ENCODE assay signal across 29 mouse cellular contexts in genomic region chr1:136966728-136967386, GRCm38 (mm10). TPM values are rescaled to one million over a fixed set of nuclear protein-coding genes. Genes with fewer than 3 reads are reported as not detected.
DNase-seq lines count a peak whose midpoint lies in the region; ATAC-seq and TF ChIP-seq lines count a peak whose summit lies in the region.
"Had no signal": no experiment of that assay in that cellular context is flagged by ENCODE, and none has a peak within 500 bp of the region (broad histone marks: within the 10 kb centered on the region; RNA-seq: fewer than 3 reads in every experiment).

No protein-coding gene starts in this region.

- TF ChIP-seq POLR2A in liver, adult 2 months (IDR thresholded peaks at IDR 0.05; ENCODE audit: extremely low read depth, insufficient read depth, low read length), result no peak

- peak overlapping the region; percentile 49 for H3K4me3 ChIP-seq in liver, adult 2 months (ENCODE audit: insufficient read depth, low read depth, low read length)
- no peak overlapping the region for H3K4me3 ChIP-seq in liver, embryonic 12.5 days
- no peak overlapping the region for H3K4me3 ChIP-seq in intestine, embryonic 14.5 days (ENCODE audit: low read depth, low read length)
- no peak overlapping the region; the same call in 1 of the 2 replicates for H3K4me3 ChIP-seq in intestine, embryonic 16.5 days (ENCODE audit: low read length)
- no peak overlapping the region for H3K4me3 ChIP-seq in hindbrain, embryonic 11.5 days (ENCODE audit: low read depth, low read length)
- H3K4me3 ChIP-seq: embryonic facial prominence, embryonic 15.5 days; gastrocnemius, adult 2 months; heart, embryonic 15.5 days; limb, embryonic 10.5 days; liver, embryonic 13.5 days; midbrain, embryonic 15.5 days; myocyte; neural tube, embryonic 13.5 days had no signal

- peak; percentile 98 for DNase-seq in liver, adult 2 months (ENCODE audit: extremely low read depth, low read depth, low spot score)
- DNase-seq in intestine, embryonic 14.5 days (ENCODE audit: low spot score), result no peak
- peak; percentile 15 for DNase-seq in kidney, postnatal 14 days
- DNase-seq in left cerebral cortex, adult 8-10 months (ENCODE audit: low spot score in 2 of 2), result no peak
- no peak for DNase-seq in hindbrain, embryonic 11.5 days (ENCODE audit: low spot score)
- DNase-seq: adrenal gland, postnatal 10 days; cerebellum, adult 8-10 months; gastrocnemius, adult 2 months; heart, postnatal 4 days; layer of hippocampus, adult 9-11 months; liver, embryonic 13.5 days; lung, postnatal 4 days; retina, postnatal 1 day; right cerebral cortex, postnatal 25 days; spleen, adult 18-20 months; thymus, postnatal 25 days had no signal

- TF ChIP-seq CTCF in liver, adult 2 months (IDR thresholded peaks at IDR 0.05; ENCODE audit: low read depth, low read length), result no peak

- H3K9ac ChIP-seq in liver, adult 2 months (ENCODE audit: low read depth, low read length), result peak overlapping the region; percentile 65
- no peak overlapping the region for H3K9ac ChIP-seq in liver, embryonic 12.5 days
- H3K9ac ChIP-seq in intestine, embryonic 14.5 days (ENCODE audit: low read length), result no peak overlapping the region
- no peak overlapping the region for H3K9ac ChIP-seq in intestine, embryonic 16.5 days (ENCODE audit: low read depth, low read length)
- no peak overlapping the region for H3K9ac ChIP-seq in hindbrain, embryonic 11.5 days (ENCODE audit: low read depth, low read length)
- H3K9ac ChIP-seq: embryonic facial prominence, embryonic 15.5 days; heart, embryonic 15.5 days; liver, embryonic 13.5 days; midbrain, embryonic 15.5 days; neural tube, embryonic 13.5 days had no signal

- peaks cover 11% of the 10 kb centered on the region for H3K4me1 ChIP-seq in liver, adult 2 months (ENCODE audit: control insufficient read depth, insufficient read depth, low read length)
- no peaks in the 10 kb centered on the region for H3K4me1 ChIP-seq in liver, embryonic 12.5 days
- H3K4me1 ChIP-seq in intestine, embryonic 14.5 days (replicated peaks; ENCODE audit: control insufficient read depth, insufficient read depth, low read length), result no peaks in the 10 kb centered on the region
- peaks cover 9% of the 10 kb centered on the region for H3K4me1 ChIP-seq in intestine, embryonic 16.5 days (ENCODE audit: control insufficient read depth, insufficient read depth, low read length)
- H3K4me1 ChIP-seq in hindbrain, embryonic 11.5 days (replicated peaks; ENCODE audit: control insufficient read depth, insufficient read depth, low read length), result no peaks in the 10 kb centered on the region
- H3K4me1 ChIP-seq: embryonic facial prominence, embryonic 15.5 days; heart, embryonic 15.5 days; limb, embryonic 10.5 days; liver, embryonic 13.5 days; midbrain, embryonic 15.5 days; neural tube, embryonic 13.5 days had no signal

- ATAC-seq in liver, embryonic 12.5 days, result no peak
- ATAC-seq in intestine, embryonic 14.5 days (replicated peaks; ENCODE audit: low FRiP score, low TSS enrichment, low read depth), result no peak
- ATAC-seq in intestine, embryonic 16.5 days, result peak; percentile 80
- no peak for ATAC-seq in hindbrain, embryonic 11.5 days (ENCODE audit: low FRiP score)
- ATAC-seq: activated CD4-positive, CD25-positive, alpha-beta regulatory T cell, adult 4 months; forebrain, embryonic 14.5 days; hindbrain, embryonic 16.5 days; midbrain, embryonic 15.5 days had no signal

- H3K9me3 ChIP-seq in liver, embryonic 12.5 days (replicated peaks), result no peaks in the 10 kb centered on the region
- no peaks in the 10 kb centered on the region for H3K9me3 ChIP-seq in intestine, embryonic 14.5 days (ENCODE audit: control insufficient read depth, low read length)
- H3K9me3 ChIP-seq in intestine, embryonic 16.5 days (ENCODE audit: control insufficient read depth, low read length), result no peaks in the 10 kb centered on the region
- H3K9me3 ChIP-seq in hindbrain, embryonic 11.5 days (ENCODE audit: control insufficient read depth, low read length), result no peaks in the 10 kb centered on the region
- H3K9me3 ChIP-seq: embryonic facial prominence, embryonic 15.5 days; heart, embryonic 15.5 days; limb, embryonic 10.5 days; liver, embryonic 13.5 days; midbrain, embryonic 15.5 days; neural tube, embryonic 13.5 days had no signal

- H3K36me3 ChIP-seq in liver, adult 2 months (ENCODE audit: control insufficient read depth, insufficient read depth, low read length), result no peaks in the 10 kb centered on the region
- no peaks in the 10 kb centered on the region for H3K36me3 ChIP-seq in liver, embryonic 12.5 days
- no peaks in the 10 kb centered on the region for H3K36me3 ChIP-seq in intestine, embryonic 14.5 days (ENCODE audit: control insufficient read depth, insufficient read depth, low read length)
- H3K36me3 ChIP-seq in intestine, embryonic 16.5 days (ENCODE audit: control insufficient read depth, insufficient read depth, low read length), result no peaks in the 10 kb centered on the region
- H3K36me3 ChIP-seq in hindbrain, embryonic 11.5 days (ENCODE audit: control insufficient read depth, insufficient read depth, low read length), result no peaks in the 10 kb centered on the region
- H3K36me3 ChIP-seq: embryonic facial prominence, embryonic 15.5 days; heart, embryonic 15.5 days; limb, embryonic 10.5 days; liver, embryonic 13.5 days; midbrain, embryonic 15.5 days; neural tube, embryonic 13.5 days had no signal

- peak overlapping the region; percentile 83 for H3K27ac ChIP-seq in liver, adult 2 months (replicated peaks; ENCODE audit: insufficient read depth, low read depth, low read length)
- no peak overlapping the region for H3K27ac ChIP-seq in liver, embryonic 12.5 days
- no peak overlapping the region for H3K27ac ChIP-seq in intestine, embryonic 14.5 days (ENCODE audit: low read depth)
- peak overlapping the region; percentile 69 for H3K27ac ChIP-seq in intestine, embryonic 16.5 days (ENCODE audit: low read length)
- H3K27ac ChIP-seq in hindbrain, embryonic 11.5 days (ENCODE audit: low read depth, low read length), result no peak overlapping the region
- H3K27ac ChIP-seq: embryonic facial prominence, embryonic 15.5 days; gastrocnemius, adult 2 months; heart, embryonic 15.5 days; limb, embryonic 10.5 days; liver, embryonic 13.5 days; midbrain, embryonic 15.5 days; neural tube, embryonic 13.5 days had no signal

- 18% methylated on average over 12 of the region's 12 CpGs for WGBS in liver, adult 2 months
- 58% methylated on average over 12 of the region's 12 CpGs for WGBS in liver, embryonic 12.5 days (ENCODE audit: insufficient replicate concordance)
- 68% methylated on average over 12 of the region's 12 CpGs for WGBS in intestine, embryonic 14.5 days
- WGBS in intestine, embryonic 16.5 days, result 48% methylated on average over 12 of the region's 12 CpGs
- WGBS in hindbrain, embryonic 11.5 days, result 79% methylated on average over 12 of the region's 12 CpGs

- H3K27me3 ChIP-seq in liver, adult 2 months (ENCODE audit: control insufficient read depth, insufficient read depth, low read length), result no peaks in the 10 kb centered on the region
- no peaks in the 10 kb centered on the region; the same call in 1 of the 2 replicates for H3K27me3 ChIP-seq in liver, embryonic 12.5 days (replicated peaks)
- no peaks in the 10 kb centered on the region for H3K27me3 ChIP-seq in intestine, embryonic 14.5 days (replicated peaks; ENCODE audit: control insufficient read depth, insufficient read depth, low read length)
- no peaks in the 10 kb centered on the region for H3K27me3 ChIP-seq in intestine, embryonic 16.5 days (replicated peaks; ENCODE audit: control insufficient read depth, insufficient read depth, low read length)
- H3K27me3 ChIP-seq in hindbrain, embryonic 11.5 days (ENCODE audit: control insufficient read depth, insufficient read depth, low read length), result no peaks in the 10 kb centered on the region
- H3K27me3 ChIP-seq: embryonic facial prominence, embryonic 15.5 days; heart, embryonic 15.5 days; liver, embryonic 13.5 days; midbrain, embryonic 15.5 days; neural tube, embryonic 13.5 days had no signal

- H3K79me2 ChIP-seq in liver, adult 2 months (ENCODE audit: control insufficient read depth, insufficient read depth, low read length), result no peaks in the 10 kb centered on the region

- no peak overlapping the region for H3K4me2 ChIP-seq in liver, embryonic 12.5 days
- H3K4me2 ChIP-seq in intestine, embryonic 14.5 days (ENCODE audit: low read length), result peak overlapping the region; percentile 8; the same call in 1 of the 2 replicates
- H3K4me2 ChIP-seq in intestine, embryonic 16.5 days (ENCODE audit: low read depth, low read length), result peak overlapping the region; percentile 28; the same call in 1 of the 2 replicates
- no peak overlapping the region for H3K4me2 ChIP-seq in hindbrain, embryonic 11.5 days (replicated peaks; ENCODE audit: low read depth, low read length)
- H3K4me2 ChIP-seq: embryonic facial prominence, embryonic 15.5 days; heart, embryonic 15.5 days; liver, embryonic 13.5 days; midbrain, embryonic 15.5 days; neural tube, embryonic 13.5 days had no signal

RNA-seq across cellular contexts. Expression of gene Nr5a2, which starts 6.6 kb away (rescaled TPM):
- total RNA-seq in liver, adult 2 months (2014; rRNA removed), result 37.7 and 41.5 TPM in 2 replicates
- 21.4 and 24.0 TPM in 2 replicates for polyA plus RNA-seq in liver, adult 2 months (2012; rRNA removed)
- 3.0 and 4.0 TPM in 2 replicates for polyA plus RNA-seq in liver, embryonic 12.5 days (2016; fragmentation: Nextera tagmentation; extraction: Ambion mirVana)
- 7.3 and 10.0 TPM in 2 replicates for polyA plus RNA-seq in intestine, embryonic 14.5 days (2014; fragmentation: Nextera tagmentation; extraction: Ambion mirVana)
- 8.4 and 9.0 TPM in 2 replicates for polyA plus RNA-seq in intestine, embryonic 16.5 days (2015; fragmentation: Nextera tagmentation; extraction: Ambion mirVana)
- total RNA-seq in left cerebral cortex, adult 8-10 months (2022), result under 1 TPM in 2 of 4 experiments, not detected in 2; 0.09 to 0.11 TPM
- 0.26 and 0.68 TPM in 2 replicates for polyA plus RNA-seq in hindbrain, embryonic 11.5 days (2014; fragmentation: Nextera tagmentation; extraction: Ambion mirVana)
- total RNA-seq: megakaryocyte-erythroid progenitor cell, adult 5-6 weeks had no signal
- polyA plus RNA-seq: C2C12, myocyte had no signal

Comparison
In these comparisons a context has a peak if more than half of its experiments do, and no peak if none do; other contexts are left out.
1. H3K27ac ChIP-seq: peak in liver, adult 2 months (single experiment) and intestine, embryonic 16.5 days (single experiment); none in liver, embryonic 12.5 days (single experiment), intestine, embryonic 14.5 days (single experiment) and hindbrain, embryonic 11.5 days (single experiment).
2. DNase-seq: peak in liver, adult 2 months (single experiment) and kidney, postnatal 14 days (single experiment); none in intestine, embryonic 14.5 days (single experiment), left cerebral cortex, adult 8-10 months (0 of 2) and hindbrain, embryonic 11.5 days (single experiment).
3. H3K4me2 ChIP-seq: peak in intestine, embryonic 14.5 days (single experiment) and intestine, embryonic 16.5 days (single experiment); none in liver, embryonic 12.5 days (single experiment) and hindbrain, embryonic 11.5 days (single experiment).